Mouse (Mus musculus) E14TG2a.4 (cell line): ENCODE data around the gene Ush2a.

Experiments used
- CTCF ChIP-seq: conservative IDR thresholded peaks from 2 replicates; pipeline ENCODE4 v1.5.1; 2014; ENCODE audit warnings: low read length
- POU5F1 ChIP-seq: IDR thresholded peaks from 2 replicates; pipeline ENCODE4 v1.6.1; 2014; ENCODE audit warnings: low read length, borderline replicate concordance

GRCm38 (mm10) chr1:188865881-188866280 is 604.1 kb downstream of the Ush2a start:
- TF ChIP-seq CTCF (no peak), POU5F1 (no peak)
